Comparison of ENCODE assay signal across 8 mouse cellular contexts in the genomic region with DNA sequence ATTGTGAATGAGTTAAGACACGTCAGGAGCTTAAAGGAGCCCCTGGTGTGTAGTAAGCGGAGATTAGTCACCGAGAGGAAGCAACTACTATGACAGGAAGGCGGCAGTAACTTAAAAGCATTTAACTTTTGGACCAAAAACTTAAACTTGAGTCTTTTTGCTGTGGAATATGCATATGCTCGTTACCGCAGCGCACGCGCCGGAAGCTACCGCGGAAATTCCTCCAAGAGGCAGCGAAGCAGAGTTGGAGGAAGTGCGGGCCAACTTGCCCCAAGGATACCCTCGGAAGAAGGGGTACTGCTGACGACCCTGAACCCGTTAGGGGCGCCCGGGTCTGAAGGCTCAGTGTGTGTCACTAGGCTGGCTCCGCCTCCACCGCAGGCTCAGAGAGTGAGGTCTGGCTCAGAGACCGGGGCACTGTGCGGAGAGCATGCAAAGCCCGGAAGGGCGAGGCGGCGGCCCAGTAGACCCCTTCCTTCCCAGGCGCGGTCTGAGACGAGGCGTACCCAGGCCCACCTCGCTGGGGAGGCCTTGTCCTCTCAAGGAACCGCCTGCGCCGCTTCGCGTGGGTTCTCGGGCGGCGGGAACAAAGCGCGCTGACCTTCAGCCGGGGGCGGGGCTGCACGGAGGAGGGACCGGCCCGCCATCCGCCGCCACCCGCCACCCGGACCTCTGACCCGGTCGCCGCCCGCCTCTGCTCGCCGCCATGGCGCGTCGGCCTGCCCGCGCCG. TPM values are rescaled to one million over a fixed set of nuclear protein-coding genes. Genes with fewer than 3 reads are reported as not detected.
DNase-seq lines count a peak whose midpoint lies in the region; ATAC-seq and TF ChIP-seq lines count a peak whose summit lies in the region.

No protein-coding gene starts in this region.

- no peak for TF ChIP-seq EP300 in ES-Bruce4 (IDR thresholded peaks at IDR 0.05; ENCODE audit: insufficient read depth, low read depth, low read length)

- H3K27ac ChIP-seq in kidney, embryonic 15.5 days: peak overlapping the region; percentile 96
- H3K27ac ChIP-seq in ES-Bruce4 (ENCODE audit: insufficient read depth, low read length): peak overlapping the region; percentile 24
- peak overlapping the region; percentile 84 for H3K27ac ChIP-seq in hindbrain, embryonic 11.5 days (ENCODE audit: low read depth, low read length)
- H3K27ac ChIP-seq in macrophage: peak overlapping the region; percentile 82
- peak overlapping the region; percentile 95 for H3K27ac ChIP-seq in testis, adult 2 months (ENCODE audit: control insufficient read depth, insufficient read depth, low read depth, low read length)

- H3K79me2 ChIP-seq in macrophage (ENCODE audit: inconsistent target): peaks cover 51% of the 10 kb centered on the region

- intact Hi-C loops in gastrocnemius, postnatal 36 days (cut with DNase I): no loop called here

- peak overlapping the region; percentile 92 for H3K9ac ChIP-seq in kidney, embryonic 15.5 days
- H3K9ac ChIP-seq in ES-Bruce4 (ENCODE audit: low read depth, poor library complexity, severe bottlenecking): peak overlapping the region; percentile 80
- peak overlapping the region; percentile 92 for H3K9ac ChIP-seq in hindbrain, embryonic 11.5 days (ENCODE audit: low read depth, low read length)

- H3K4me1 ChIP-seq in kidney, embryonic 15.5 days: peaks cover 32% of the 10 kb centered on the region
- H3K4me1 ChIP-seq in ES-Bruce4 (ENCODE audit: control insufficient read depth, insufficient read depth, low read length): no peaks in the 10 kb centered on the region
- no peaks in the 10 kb centered on the region for H3K4me1 ChIP-seq in hindbrain, embryonic 11.5 days (replicated peaks; ENCODE audit: control insufficient read depth, insufficient read depth, low read length)
- peaks cover 8% of the 10 kb centered on the region for H3K4me1 ChIP-seq in testis, adult 2 months (ENCODE audit: control insufficient read depth, insufficient read depth, low read length)

- WGBS in kidney, embryonic 15.5 days: under 1% methylated on average over 41 of the region's 63 CpGs
- WGBS in hindbrain, embryonic 11.5 days: under 1% methylated on average over 42 of the region's 63 CpGs
- WGBS in macrophage (ENCODE audit: missing documents): 2% methylated on average over 58 of the region's 63 CpGs

- TF ChIP-seq POLR2A in ES-Bruce4 (IDR thresholded peaks at IDR 0.05; ENCODE audit: insufficient read depth, low read length): no peak
- TF ChIP-seq POLR2A in testis, adult 2 months (IDR thresholded peaks at IDR 0.05; ENCODE audit: control insufficient read depth, low read depth, low read length): no peak

- H3K4me3 ChIP-seq in kidney, embryonic 15.5 days (replicated peaks): peak overlapping the region; percentile 96
- H3K4me3 ChIP-seq in ES-Bruce4 (ENCODE audit: low read depth, low read length): peak overlapping the region; percentile 94
- H3K4me3 ChIP-seq in hindbrain, embryonic 11.5 days (ENCODE audit: low read depth, low read length): peak overlapping the region; percentile 94
- peak overlapping the region; percentile 83 for H3K4me3 ChIP-seq in macrophage (ENCODE audit: inconsistent target)
- peak overlapping the region; percentile 96 for H3K4me3 ChIP-seq in testis, adult 2 months (ENCODE audit: control insufficient read depth, low read depth, low read length)

- peak overlapping the region; percentile 65 for H3K4me2 ChIP-seq in kidney, embryonic 15.5 days
- peak overlapping the region; percentile 51 for H3K4me2 ChIP-seq in hindbrain, embryonic 11.5 days (replicated peaks; ENCODE audit: low read depth, low read length)

- peak; percentile 83 for ATAC-seq in kidney, embryonic 15.5 days (replicated peaks; ENCODE audit: low FRiP score)
- ATAC-seq in hindbrain, embryonic 11.5 days (ENCODE audit: low FRiP score): peak; percentile 84

- peaks cover 14% of the 10 kb centered on the region; the same call in 1 of the 2 replicates for H3K36me3 ChIP-seq in kidney, embryonic 15.5 days
- H3K36me3 ChIP-seq in ES-Bruce4 (ENCODE audit: control insufficient read depth, insufficient read depth, low read length, poor library complexity, severe bottlenecking): 0 out of 2 replicates have a peak, but pooled peaks cover 6% of the 10 kb centered on the region
- H3K36me3 ChIP-seq in hindbrain, embryonic 11.5 days (ENCODE audit: control insufficient read depth, insufficient read depth, low read length): no peaks in the 10 kb centered on the region
- no peaks in the 10 kb centered on the region for H3K36me3 ChIP-seq in macrophage (ENCODE audit: inconsistent target)
- H3K36me3 ChIP-seq in testis, adult 2 months (ENCODE audit: control insufficient read depth, insufficient read depth, low read length): peaks cover 2% of the 10 kb centered on the region; the same call in 1 of the 2 replicates

- no peak for TF ChIP-seq CTCF in ES-Bruce4 (IDR thresholded peaks at IDR 0.05; ENCODE audit: low read depth, low read length)
- no peak for TF ChIP-seq CTCF in testis, adult 2 months (IDR thresholded peaks at IDR 0.05; ENCODE audit: control insufficient read depth, insufficient read depth, insufficient replicate concordance, low read depth, low read length)

- H3K27me3 ChIP-seq in kidney, embryonic 15.5 days: no peaks in the 10 kb centered on the region
- no peaks in the 10 kb centered on the region for H3K27me3 ChIP-seq in ES-Bruce4 (ENCODE audit: control insufficient read depth, insufficient read depth, low read length, poor library complexity, severe bottlenecking)
- H3K27me3 ChIP-seq in hindbrain, embryonic 11.5 days (ENCODE audit: control insufficient read depth, insufficient read depth, low read length): no peaks in the 10 kb centered on the region
- H3K27me3 ChIP-seq in testis, adult 2 months (ENCODE audit: control insufficient read depth, insufficient read depth, low read length): no peaks in the 10 kb centered on the region

- DNase-seq in kidney, postnatal 10 days: no peak
- peak; percentile 51 for DNase-seq in c-Kit-negative CD71-positive TER-119-positive erythroid progenitor cells, embryonic 14.5 days (ENCODE audit: low read depth, low spot score)
- DNase-seq in hindbrain, embryonic 11.5 days (ENCODE audit: low spot score): peak; percentile 80
- DNase-seq in gastrocnemius, postnatal 36 days: no peak

- no peaks in the 10 kb centered on the region for H3K9me3 ChIP-seq in kidney, embryonic 15.5 days (replicated peaks)
- H3K9me3 ChIP-seq in ES-Bruce4 (replicated peaks; ENCODE audit: control insufficient read depth, insufficient read depth, low read length, poor library complexity, severe bottlenecking): no peaks in the 10 kb centered on the region
- H3K9me3 ChIP-seq in hindbrain, embryonic 11.5 days (ENCODE audit: control insufficient read depth, low read length): no peaks in the 10 kb centered on the region

RNA-seq across cellular contexts. Expression of gene Nap1l4, which starts 0.5 kb away (rescaled TPM):
- polyA plus RNA-seq in kidney, embryonic 15.5 days (2015; fragmentation: Nextera tagmentation; extraction: Ambion mirVana): 276 and 287 TPM in 2 replicates
- polyA plus RNA-seq in ES-Bruce4 (2011; ENCODE audit: insufficient read depth, insufficient read length, low read depth, missing spikeins): 179 and 208 TPM in 2 replicates
- polyA plus RNA-seq in hindbrain, embryonic 11.5 days (2014; fragmentation: Nextera tagmentation; extraction: Ambion mirVana): 175 and 187 TPM in 2 replicates
- total RNA-seq in macrophage (2018; cell fraction: chromatin; rRNA removed): 100 to 1,000 TPM in 21 of 26 experiments, 10 to 100 TPM in 5; 62.8 to 206 (median 114) TPM
- 10 to 100 TPM; 53.4 to 80.7 (median 60.5) TPM for total RNA-seq in macrophage (2018; cell fraction: cytosol; rRNA removed)
- 10 to 100 TPM; 42.8 to 93.8 (median 64.7) TPM for total RNA-seq in macrophage (2018; cell fraction: nucleus; rRNA removed)
- polyA plus RNA-seq in macrophage (2018): 53.7 to 124 TPM (median 75.6 TPM) in 3 replicates
- 57.5 and 60.3 TPM in 2 replicates for polyA plus RNA-seq in testis, adult 2 months (2012; rRNA removed)
- total RNA-seq in gastrocnemius, postnatal 36 days (2021): 100 to 1,000 TPM; 167 to 189 TPM

RNA-seq across cellular contexts. Expression of gene Phlda2, which starts 45.4 kb away (rescaled TPM):
- polyA plus RNA-seq in kidney, embryonic 15.5 days (2015; fragmentation: Nextera tagmentation; extraction: Ambion mirVana): 8.4 and 10.8 TPM in 2 replicates
- polyA plus RNA-seq in ES-Bruce4 (2011; ENCODE audit: insufficient read depth, insufficient read length, low read depth, missing spikeins): 43.1 and 44.9 TPM in 2 replicates
- polyA plus RNA-seq in hindbrain, embryonic 11.5 days (2014; fragmentation: Nextera tagmentation; extraction: Ambion mirVana): 1.3 and 2.1 TPM in 2 replicates
- not detected for total RNA-seq in macrophage (2018; cell fraction: chromatin; rRNA removed)
- total RNA-seq in macrophage (2018; cell fraction: cytosol; rRNA removed): not detected
- total RNA-seq in macrophage (2018; cell fraction: nucleus; rRNA removed): not detected
- not detected in 3 replicates for polyA plus RNA-seq in macrophage (2018)
- polyA plus RNA-seq in testis, adult 2 months (2012; rRNA removed): 0.35 and 0.40 TPM in 2 replicates
- not detected for total RNA-seq in gastrocnemius, postnatal 36 days (2021)

RNA-seq across cellular contexts. Expression of gene Cars, which starts 51.5 kb away (rescaled TPM):
- 62.3 and 62.9 TPM in 2 replicates for polyA plus RNA-seq in kidney, embryonic 15.5 days (2015; fragmentation: Nextera tagmentation; extraction: Ambion mirVana)
- polyA plus RNA-seq in ES-Bruce4 (2011; ENCODE audit: insufficient read depth, insufficient read length, low read depth, missing spikeins) (143 and 149 TPM in 2 replicates), macrophage (2018) (22.1 to 22.6 TPM (median 22.5 TPM) in 3 replicates)
- polyA plus RNA-seq in hindbrain, embryonic 11.5 days (2014; fragmentation: Nextera tagmentation; extraction: Ambion mirVana): 69.7 and 73.1 TPM in 2 replicates
- total RNA-seq in macrophage (2018; cell fraction: chromatin; rRNA removed): 100 to 1,000 TPM in 21 of 26 experiments, 10 to 100 TPM in 5; 67.4 to 340 (median 171) TPM
- total RNA-seq in macrophage (2018; cell fraction: cytosol; rRNA removed): 10 to 100 TPM; 21.0 to 92.9 (median 46.4) TPM
- 100 to 1,000 TPM in 14 of 26 experiments, 10 to 100 TPM in 12; 39.8 to 217 (median 109) TPM for total RNA-seq in macrophage (2018; cell fraction: nucleus; rRNA removed)
- 14.5 TPM in 2 replicates for polyA plus RNA-seq in testis, adult 2 months (2012; rRNA removed)
- total RNA-seq in gastrocnemius, postnatal 36 days (2021): 10 to 100 TPM; 33.9 to 38.6 TPM

Comparison
In these comparisons a context has a peak if more than half of its experiments do, and no peak if none do; other contexts are left out.
1. H3K27ac ChIP-seq: peak in every context shown above with its lines; median percentile 96 in kidney, embryonic 15.5 days; 95 in testis, adult 2 months; 84 in hindbrain, embryonic 11.5 days; 82 in macrophage; 24 in ES-Bruce4.
2. DNase-seq: peak in c-Kit-negative CD71-positive TER-119-positive erythroid progenitor cells, embryonic 14.5 days (single experiment) and hindbrain, embryonic 11.5 days (single experiment); none in kidney, postnatal 10 days (single experiment) and gastrocnemius, postnatal 36 days (0 of 2).
3. Peak in every context shown above with its lines, with median percentiles within 50 percentile points of each other: H3K4me3 ChIP-seq and H3K9ac ChIP-seq.